Mouse (Mus musculus): ENCODE results near the gene Ipo7.

DNA sequence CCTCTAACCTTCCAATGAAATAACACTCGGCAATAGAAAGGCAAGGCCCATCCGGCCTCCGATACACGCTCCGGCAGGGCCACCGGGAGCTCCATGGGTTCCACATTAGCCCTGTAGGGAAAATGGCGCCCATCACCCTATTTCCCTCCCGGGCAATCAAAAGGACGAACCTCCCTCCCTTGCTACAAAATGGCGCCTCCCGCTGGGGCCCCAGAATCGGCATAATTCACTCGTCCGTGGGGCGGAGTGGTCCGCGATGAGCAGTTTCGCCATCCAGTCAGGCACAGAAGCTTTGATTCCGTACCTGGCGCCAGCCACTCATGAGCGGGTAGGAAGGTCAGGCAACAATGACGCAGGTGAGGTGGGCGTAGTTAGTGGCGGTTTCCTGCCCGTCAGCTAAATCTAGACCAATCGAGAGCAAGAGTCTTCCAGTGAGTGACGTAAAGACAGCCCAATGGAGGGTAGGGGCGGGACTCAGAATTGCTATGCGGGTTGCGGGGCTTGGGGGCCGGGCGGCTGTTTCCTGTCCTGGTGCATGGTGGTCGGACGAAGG is 43.2 kb downstream of the Ipo7 start, which contains the start of gene Zfp143:
- TF ChIP-seq CTCF (IDR thresholded peaks at IDR 0.05; ENCODE audit: insufficient read depth, low read depth, low read length) (no peak), POLR2A (IDR thresholded peaks at IDR 0.05; ENCODE audit: insufficient read depth, low read depth, low read length) (0 out of 2 replicates have a peak, but pooled peaks have one; percentile 3)
